Mouse (Mus musculus): ENCODE measurements around the gene Pim2.

DNA sequence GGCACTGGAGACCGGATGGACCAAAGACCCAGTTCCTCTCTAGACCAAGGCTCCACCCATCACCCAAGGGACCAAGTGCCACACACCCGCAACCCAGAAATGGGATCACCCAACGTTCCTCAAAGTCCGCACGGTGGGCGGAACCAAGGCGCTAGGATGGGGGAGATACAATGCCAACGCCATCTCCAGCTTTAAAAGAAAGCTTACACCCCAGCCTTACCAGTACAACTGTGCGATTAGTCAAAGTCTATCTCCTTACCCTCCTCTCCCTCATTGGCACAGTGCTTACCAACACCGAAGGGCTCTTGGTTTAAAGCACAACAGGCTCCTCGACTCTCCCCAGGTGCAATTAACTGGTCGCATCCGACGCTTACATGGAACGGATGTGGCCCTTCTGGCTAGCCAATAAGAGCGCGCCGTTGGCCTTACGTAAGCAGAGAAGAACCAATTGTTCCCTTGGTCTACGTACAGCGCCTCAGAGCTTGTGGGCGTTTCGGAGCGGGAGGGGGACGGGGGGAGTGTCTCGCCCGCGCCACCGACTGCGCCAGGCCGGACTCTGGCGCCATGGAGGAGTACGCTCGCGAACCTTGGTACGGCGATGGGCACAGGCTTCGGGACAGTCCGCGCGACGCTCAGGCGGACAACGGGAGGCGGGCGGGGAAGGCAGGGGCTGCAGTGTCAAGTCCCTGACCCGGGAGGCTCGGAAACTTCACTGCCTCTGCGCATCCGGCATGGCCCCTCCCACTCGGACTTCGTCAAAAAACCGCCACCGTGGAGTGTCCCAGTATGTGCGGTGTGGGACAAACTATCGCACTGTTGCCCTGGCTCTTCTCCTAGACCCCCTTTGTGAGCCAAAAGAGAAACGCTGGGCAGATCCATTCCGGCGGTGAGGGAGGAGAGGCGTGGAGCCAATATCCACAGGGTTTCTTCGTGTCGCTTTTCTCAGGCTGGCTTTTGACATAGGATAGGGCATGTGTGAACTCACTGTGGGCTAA, 21.1 kb downstream of the Pim2 start, which contains the start of the genes Pqbp1 and Timm17b:
- TF ChIP-seq CTCF (IDR thresholded peaks at IDR 0.05; ENCODE audit: control insufficient read depth, insufficient read depth, insufficient read length) (no peak), MAX (IDR thresholded peaks at IDR 0.05) (peak; percentile 11), MYOD1 (IDR thresholded peaks at IDR 0.05; ENCODE audit: control insufficient read depth, insufficient read length, low read depth) (no peak), MYOG (IDR thresholded peaks at IDR 0.05; ENCODE audit: control insufficient read depth, extremely low read depth, insufficient read length) (no peak), USF1 (IDR thresholded peaks at IDR 0.05; ENCODE audit: low read depth) (no peak), CEBPB (IDR thresholded peaks at IDR 0.05; ENCODE audit: low read depth) (no peak)

Data from C2C12 (cell line).